Mouse (Mus musculus) ES-Bruce4 (cell line): ENCODE measurements around the gene Slc22a13.

ENCODE experiments used
- CTCF ChIP-seq: IDR thresholded peaks from one replicate; pipeline ENCODE4 v1.8.1; 2011; ENCODE audit warnings: low read depth, low read length
- EP300 ChIP-seq: IDR thresholded peaks from 2 replicates; pipeline ENCODE4 v1.6.1; 2011; ENCODE audit warnings: low read depth, low read length; ENCODE audit not compliant: insufficient read depth
- POLR2A ChIP-seq: IDR thresholded peaks from one replicate; pipeline ENCODE4 v1.8.1; 2011; ENCODE audit warnings: low read length; ENCODE audit not compliant: insufficient read depth

- TF ChIP-seq POLR2A = no peak
- no peak for TF ChIP-seq CTCF
- no peak for TF ChIP-seq EP300
These were observed 30.4 kb upstream of the Slc22a13 start for GRCm38 (mm10) chr9:119239274-119239673.
